Mouse (Mus musculus) T-helper 17 cell (primary cell): ENCODE data around the gene Iqschfp.

ENCODE experiments used
- in situ Hi-C, 2 experiments: fragments of 300-600 bp; cut with MboI, MseI; formaldehyde crosslinking; loops; 1 replicate in 1 of 2; 2 replicates in 1 of 2; pipeline ENCODE4 v1.15.1; 2025; ENCODE audit warnings: high pct_unique_total_duplicates in 2 of 2

Iqschfp gene

GRCm38 (mm10) chr3:68570319-68570718, 678.3 kb downstream of the Iqschfp start:
- in situ Hi-C loops: no loop called here

- in situ Hi-C loops: no loop called here
Measured at GRCm38 (mm10) chr3:68572249-68573225, 680.5 kb downstream of the Iqschfp start.

- in situ Hi-C loops: no loop called here
Measured at GRCm38 (mm10) chr3:68573226-68573624, 681.2 kb downstream of the Iqschfp start.

- in situ Hi-C loops: no loop called here
Measured at GRCm38 (mm10) chr3:68574097-68574496, 682.1 kb downstream of the Iqschfp start.

GRCm38 (mm10) chr3:68574565-68574964, 682.5 kb downstream of the Iqschfp start:
- in situ Hi-C loops: no loop called here

- in situ Hi-C loops: no loop called here
Measured at GRCm38 (mm10) chr3:68575636-68576340, 683.8 kb downstream of the Iqschfp start.

- in situ Hi-C loops: no loop called here
Measured at GRCm38 (mm10) chr3:68576431-68576830, 684.4 kb downstream of the Iqschfp start.

- in situ Hi-C loops: no loop called here
Measured at GRCm38 (mm10) chr3:68576948-68577347, 684.9 kb downstream of the Iqschfp start.

GRCm38 (mm10) chr3:68581591-68581990, 689.6 kb downstream of the Iqschfp start:
- in situ Hi-C loops: no loop called here

- in situ Hi-C loops: no loop called here
Measured at GRCm38 (mm10) chr3:68582103-68582740, 690.2 kb downstream of the Iqschfp start.

- in situ Hi-C loops: no loop called here
Measured at GRCm38 (mm10) chr3:68583031-68583693, 691.1 kb downstream of the Iqschfp start.

- in situ Hi-C loops: no loop called here
Measured at GRCm38 (mm10) chr3:68583771-68584511, 691.9 kb downstream of the Iqschfp start.

GRCm38 (mm10) chr3:68585213-68585612, 693.2 kb downstream of the Iqschfp start:
- in situ Hi-C loops: no loop called here

GRCm38 (mm10) chr3:68586646-68587064, 694.6 kb downstream of the Iqschfp start:
- in situ Hi-C loops: no loop called here

- in situ Hi-C loops: no loop called here
Measured at GRCm38 (mm10) chr3:68587567-68588245, 695.7 kb downstream of the Iqschfp start.

- in situ Hi-C loops: no loop called here
Measured at GRCm38 (mm10) chr3:68589220-68589840, 697.3 kb downstream of the Iqschfp start.

- in situ Hi-C loops: no loop called here
Measured at GRCm38 (mm10) chr3:68590436-68590835, 698.4 kb downstream of the Iqschfp start.

GRCm38 (mm10) chr3:68592575-68592974, 700.5 kb downstream of the Iqschfp start:
- in situ Hi-C loops: no loop called here

- in situ Hi-C loops: no loop called here
Measured at GRCm38 (mm10) chr3:68593073-68593867, 701.2 kb downstream of the Iqschfp start.
